Mouse (Mus musculus) erythroid progenitor cell, adult 5-6 weeks (primary cell): ENCODE results near the gene Zcwpw1. TPM values are rescaled to one million over a fixed set of nuclear protein-coding genes. Genes with fewer than 3 reads are reported as not detected.

ENCODE experiments used
- ATAC-seq: replicated peaks from 2 replicates; pipeline ENCODE4 v1.8.0; 2016; ENCODE audit warnings: moderate number of reproducible peaks, mild to moderate bottlenecking, moderate TSS enrichment, inconsistent platforms; ENCODE audit not compliant: poor library complexity, low FRiP score, severe bottlenecking
- total RNA-seq, 2 experiments: library from RNA; stranded (forward) in 1 of 2; stranded (reverse) in 1 of 2; fragments of 150-400 nt in 1 of 2; fragments of 186-747, 209-891 nt in 1 of 2; gene quantifications; 2 replicates each; pipeline versions ENCODE4 v1.2.3 to v1.2.4; 2015 to 2017; ENCODE audit warnings: low replicate concordance in 2 of 2

The Zcwpw1 gene
- total RNA-seq, 2 experiments from 2014 or later: 15.5 to 18.1 TPM

- no peak for ATAC-seq
Observed at GRCm38 (mm10) chr5:137753111-137753832, 34.3 kb upstream of the Zcwpw1 start.

- ATAC-seq: no peak
Observed at GRCm38 (mm10) chr5:137755425-137755824, 32.2 kb upstream of the Zcwpw1 start.

GRCm38 (mm10) chr5:137756106-137756505, 31.5 kb upstream of the Zcwpw1 start:
- ATAC-seq: no peak

GRCm38 (mm10) chr5:137756882-137757661, 30.5 kb upstream of the Zcwpw1 start:
- ATAC-seq: peak; percentile 77

- ATAC-seq: no peak
Observed at GRCm38 (mm10) chr5:137757887-137758286, 29.7 kb upstream of the Zcwpw1 start.

- no peak for ATAC-seq
Observed at GRCm38 (mm10) chr5:137758921-137759534, 28.6 kb upstream of the Zcwpw1 start.

- ATAC-seq: peak; percentile 87
Observed at GRCm38 (mm10) chr5:137759971-137760412, 27.6 kb upstream of the Zcwpw1 start.

GRCm38 (mm10) chr5:137764609-137765340, 22.8 kb upstream of the Zcwpw1 start:
- no peak for ATAC-seq

- ATAC-seq: no peak
Observed at GRCm38 (mm10) chr5:137766270-137766669, 21.3 kb upstream of the Zcwpw1 start.

GRCm38 (mm10) chr5:137768475-137768874, 19.1 kb upstream of the Zcwpw1 start:
- ATAC-seq: no peak

- peak; percentile 81 for ATAC-seq
Observed at GRCm38 (mm10) chr5:137770709-137771108, 16.9 kb upstream of the Zcwpw1 start.

- ATAC-seq: no peak
Observed at GRCm38 (mm10) chr5:137772755-137773154, 14.8 kb upstream of the Zcwpw1 start.

- ATAC-seq: no peak
Observed at GRCm38 (mm10) chr5:137775587-137776290, 11.9 kb upstream of the Zcwpw1 start.

- ATAC-seq: no peak
Observed at GRCm38 (mm10) chr5:137776408-137776918, 11.1 kb upstream of the Zcwpw1 start.

GRCm38 (mm10) chr5:137777267-137777845, 10.2 kb upstream of the Zcwpw1 start:
- ATAC-seq: no peak

GRCm38 (mm10) chr5:137778635-137779034, 9.0 kb upstream of the Zcwpw1 start, which contains the start of gene Ppp1r35:
Gene Ppp1r35, plus strand, starts transcription at chr5:137778849.
- peak; percentile 95 for ATAC-seq

GRCm38 (mm10) chr5:137779053-137779933, 8.3 kb upstream of the Zcwpw1 start:
- peak; percentile 52 for ATAC-seq

- ATAC-seq: no peak
Observed at GRCm38 (mm10) chr5:137781661-137782060, 5.9 kb upstream of the Zcwpw1 start.
